Comparison of ENCODE assay signal across 11 mouse cellular contexts in genomic region chr14:25138485-25138884, GRCm38 (mm10).
DNase-seq lines count a peak whose midpoint lies in the region; ATAC-seq and TF ChIP-seq lines count a peak whose summit lies in the region.
"Had no signal": no experiment of that assay in that cellular context is flagged by ENCODE, and none has a peak within 500 bp of the region (broad histone marks: within the 10 kb centered on the region; RNA-seq: fewer than 3 reads in every experiment).

No protein-coding gene starts in this region.

- WGBS in kidney, embryonic 15.5 days = 57% methylated on average over 3 of the region's 3 CpGs
- WGBS in heart, postnatal 0 days = 23% methylated on average over 3 of the region's 3 CpGs
- WGBS in lung, postnatal 0 days = 47% methylated on average over 3 of the region's 3 CpGs

- TF ChIP-seq EP300 in heart, postnatal 0 days (IDR thresholded peaks at IDR 0.05; ENCODE audit: low read depth) = no peak
- TF ChIP-seq EP300 in lung, postnatal 0 days (IDR thresholded peaks at IDR 0.05) = 0 out of 2 replicates have a peak, but pooled peaks have one; percentile 13

- no peaks in the 10 kb centered on the region for H3K36me3 ChIP-seq in kidney, embryonic 15.5 days
- no peaks in the 10 kb centered on the region for H3K36me3 ChIP-seq in heart, postnatal 0 days (replicated peaks; ENCODE audit: control insufficient read depth, insufficient read depth, low read length)
- no peaks in the 10 kb centered on the region for H3K36me3 ChIP-seq in lung, postnatal 0 days (ENCODE audit: insufficient read depth, low read length)
- H3K36me3 ChIP-seq: G1E had no signal

- DNase-seq in kidney, postnatal 10 days = peak; percentile 73
- DNase-seq in fat pad, adult 2 months (ENCODE audit: extremely low read depth, low read depth, low spot score) = peak; percentile 73
- DNase-seq in heart, postnatal 0 days (ENCODE audit: low spot score) = peak; percentile 27
- peak; percentile 70 for DNase-seq in lung, postnatal 0 days (ENCODE audit: low spot score)
- DNase-seq in embryo, embryonic 9.5 days (ENCODE audit: extremely low spot score) = no peak
- DNase-seq: gastrocnemius, adult 2 months; layer of hippocampus, adult 9-11 months; right cerebral cortex, postnatal 14 days had no signal

- no peak overlapping the region for H3K4me2 ChIP-seq in kidney, embryonic 15.5 days
- no peak overlapping the region for H3K4me2 ChIP-seq in heart, postnatal 0 days (ENCODE audit: low read depth, low read length)
- H3K4me2 ChIP-seq in lung, postnatal 0 days (replicated peaks; ENCODE audit: low read depth, low read length) = no peak overlapping the region

- no peak overlapping the region for H3K4me3 ChIP-seq in kidney, embryonic 15.5 days (replicated peaks)
- no peak overlapping the region for H3K4me3 ChIP-seq in heart, postnatal 0 days (ENCODE audit: low read depth, low read length)
- no peak overlapping the region for H3K4me3 ChIP-seq in lung, postnatal 0 days (ENCODE audit: low read depth, low read length)
- H3K4me3 ChIP-seq: gastrocnemius, adult 2 months had no signal

- H3K27ac ChIP-seq in kidney, embryonic 15.5 days = no peak overlapping the region
- H3K27ac ChIP-seq in heart, postnatal 0 days (ENCODE audit: low read depth) = no peak overlapping the region
- H3K27ac ChIP-seq in lung, postnatal 0 days (ENCODE audit: low read length) = no peak overlapping the region
- H3K27ac ChIP-seq: gastrocnemius, adult 2 months had no signal

- no peak overlapping the region for H3K9ac ChIP-seq in kidney, embryonic 15.5 days
- H3K9ac ChIP-seq in heart, postnatal 0 days (replicated peaks; ENCODE audit: low read depth, low read length) = no peak overlapping the region
- H3K9ac ChIP-seq in lung, postnatal 0 days (replicated peaks; ENCODE audit: low read depth) = no peak overlapping the region

- ATAC-seq in kidney, embryonic 15.5 days (replicated peaks; ENCODE audit: low FRiP score) = no peak
- peak; percentile 36 for ATAC-seq in heart, postnatal 0 days (ENCODE audit: insufficient read depth, low read depth)
- peak; percentile 79 for ATAC-seq in lung, postnatal 0 days
- ATAC-seq in frontal cortex, adult (ENCODE audit: low TSS enrichment) = no peak

- peaks cover 21% of the 10 kb centered on the region for H3K4me1 ChIP-seq in kidney, embryonic 15.5 days
- H3K4me1 ChIP-seq in heart, postnatal 0 days (ENCODE audit: control insufficient read depth, insufficient read depth) = peaks cover 11% of the 10 kb centered on the region; the same call in 1 of the 2 replicates
- H3K4me1 ChIP-seq in lung, postnatal 0 days (ENCODE audit: insufficient read depth, low read depth, low read length) = no peaks in the 10 kb centered on the region; the same call in none of the 2 replicates

- no peaks in the 10 kb centered on the region for H3K9me3 ChIP-seq in kidney, embryonic 15.5 days (replicated peaks)
- peaks cover 6% of the 10 kb centered on the region; the same call in 1 of the 2 replicates for H3K9me3 ChIP-seq in heart, postnatal 0 days (replicated peaks; ENCODE audit: control insufficient read depth, low read length)
- no peaks in the 10 kb centered on the region for H3K9me3 ChIP-seq in lung, postnatal 0 days (ENCODE audit: low read length)

- TF ChIP-seq CTCF in heart, postnatal 0 days (IDR thresholded peaks at IDR 0.05; ENCODE audit: low read depth) = no peak
- TF ChIP-seq CTCF in lung, postnatal 0 days (IDR thresholded peaks at IDR 0.05) = no peak

- H3K27me3 ChIP-seq in kidney, embryonic 15.5 days = no peaks in the 10 kb centered on the region
- H3K27me3 ChIP-seq in heart, postnatal 0 days (ENCODE audit: control insufficient read depth, insufficient read depth, low read length) = no peaks in the 10 kb centered on the region
- no peaks in the 10 kb centered on the region for H3K27me3 ChIP-seq in lung, postnatal 0 days (replicated peaks; ENCODE audit: insufficient read depth, low read length)

Comparison
In these comparisons a context has a peak if more than half of its experiments do, and no peak if none do; other contexts are left out.
1. ATAC-seq: peak in heart, postnatal 0 days (single experiment) and lung, postnatal 0 days (single experiment); none in kidney, embryonic 15.5 days (single experiment) and frontal cortex, adult (single experiment).